Mouse (Mus musculus) midbrain, embryonic 13.5 days (tissue): ENCODE results near the gene Clca3a1. TPM values are rescaled to one million over a fixed set of nuclear protein-coding genes. Genes with fewer than 3 reads are reported as not detected.
A peak's percentile ranks its signal among the peaks of the same experiment; 100 is the strongest.

ENCODE experiments used
- ATAC-seq: fragments of 200-750 bp; cut with Nextera tagmentation; 2 replicates; pipeline ENCODE4 v1.8.0; 2017; ENCODE audit warnings: mild to moderate bottlenecking, moderate TSS enrichment, moderate library complexity
- H3K27ac ChIP-seq: fragments of 300-500 bp; sonication (generic); 2 replicates; pipeline ENCODE4 v1.5.1; 2015; ENCODE audit warnings: inconsistent platforms, mild to moderate bottlenecking, moderate library complexity
- H3K27me3 ChIP-seq: fragments of 300-500 bp; sonication (generic); 2 replicates; pipeline ENCODE4 v1.6.1; 2015; ENCODE audit warnings: mild to moderate bottlenecking, inconsistent platforms
- H3K36me3 ChIP-seq: fragments of 300-500 bp; sonication (generic); 2 replicates; pipeline ENCODE4 v1.6.1; 2015; ENCODE audit warnings: mild to moderate bottlenecking, inconsistent platforms
- H3K4me1 ChIP-seq: fragments of 300-500 bp; sonication (generic); replicated peaks from 2 replicates; pipeline ENCODE4 v1.6.1; 2015; ENCODE audit warnings: inconsistent platforms
- H3K4me2 ChIP-seq: fragments of 300-500 bp; sonication (generic); replicated peaks from 2 replicates; pipeline ENCODE4 v1.6.1; 2015; ENCODE audit warnings: moderate library complexity, mild to moderate bottlenecking, inconsistent platforms
- H3K4me3 ChIP-seq: fragments of 300-500 bp; sonication (generic); replicated peaks from 2 replicates; pipeline ENCODE4 v1.5.1; 2015; ENCODE audit warnings: mild to moderate bottlenecking, inconsistent platforms
- H3K9ac ChIP-seq: fragments of 300-500 bp; sonication (generic); replicated peaks from 2 replicates; pipeline ENCODE4 v1.6.1; 2015; ENCODE audit warnings: mild to moderate bottlenecking, inconsistent platforms
- H3K9me3 ChIP-seq: fragments of 300-500 bp; sonication (generic); 2 replicates; pipeline ENCODE4 v1.6.1; 2016; ENCODE audit warnings: mild to moderate bottlenecking, inconsistent platforms
- WGBS: fragments of 180-500 bp; shearing (Covaris S2); methylation state at CpG from one replicate; pipeline ENCODE4 v1.1.7; 2015; 5-methylcytosine and 5-hydroxymethylcytosine counted together
- polyA plus RNA-seq: library from polyadenylated mRNA; unstranded; fragments of >200 nt; fragmentation: Nextera tagmentation; extraction: Ambion mirVana; gene quantifications from 2 replicates; pipeline ENCODE4 v1.2.1, GENCODE M21; 2015

The Clca3a1 gene
- polyA plus RNA-seq, 1 experiment from 2014 or later = 0.17 TPM

- Histone ChIP-seq H3K4me3 (no peak overlapping the region), H3K4me2 (no peak overlapping the region), H3K36me3 (peaks cover 54% of the 10 kb centered on the region), H3K9me3 (no peaks in the 10 kb centered on the region), H3K27ac (no peak overlapping the region), H3K9ac (no peak overlapping the region), H3K4me1 (0 out of 2 replicates have a peak, but pooled peaks cover 4% of the 10 kb centered on the region), H3K27me3 (no peaks in the 10 kb centered on the region)
- WGBS = 65% methylated on average over 3 of the region's 3 CpGs
- ATAC-seq = peak; percentile 58; the same call in 1 of the 2 replicates
Measured at GRCm38 (mm10) chr3:144692052-144692451, 68.7 kb downstream of the Clca3a1 start.

GRCm38 (mm10) chr3:144689236-144689635, 71.5 kb downstream of the Clca3a1 start:
- Histone ChIP-seq H3K9me3 (no peaks in the 10 kb centered on the region), H3K36me3 (peaks cover 47% of the 10 kb centered on the region), H3K4me2 (no peak overlapping the region), H3K4me3 (no peak overlapping the region), H3K27ac (no peak overlapping the region), H3K9ac (no peak overlapping the region), H3K27me3 (no peaks in the 10 kb centered on the region), H3K4me1 (0 out of 2 replicates have a peak, but pooled peaks cover 4% of the 10 kb centered on the region)
- ATAC-seq = peak; percentile 81
- WGBS = 10% methylated on average over 11 of the region's 11 CpGs

- Histone ChIP-seq H3K4me2 (no peak overlapping the region), H3K27ac (no peak overlapping the region), H3K9ac (no peak overlapping the region), H3K27me3 (no peaks in the 10 kb centered on the region), H3K9me3 (no peaks in the 10 kb centered on the region), H3K36me3 (peaks cover 43% of the 10 kb centered on the region), H3K4me3 (no peak overlapping the region), H3K4me1 (0 out of 2 replicates have a peak, but pooled peaks cover 4% of the 10 kb centered on the region)
- no peak for ATAC-seq
- 80% methylated on average over 8 of the region's 8 CpGs for WGBS
Measured at GRCm38 (mm10) chr3:144688284-144688683, 72.5 kb downstream of the Clca3a1 start.

- Histone ChIP-seq H3K27me3 (no peaks in the 10 kb centered on the region), H3K27ac (no peak overlapping the region), H3K9ac (no peak overlapping the region), H3K4me2 (no peak overlapping the region), H3K36me3 (peaks cover 42% of the 10 kb centered on the region), H3K9me3 (no peaks in the 10 kb centered on the region), H3K4me3 (no peak overlapping the region), H3K4me1 (0 out of 2 replicates have a peak, but pooled peaks cover 4% of the 10 kb centered on the region)
- ATAC-seq = no peak
- 92% methylated on average over 9 of the region's 9 CpGs for WGBS
Measured at GRCm38 (mm10) chr3:144687618-144688017, 73.2 kb downstream of the Clca3a1 start.

GRCm38 (mm10) chr3:144686146-144686545, 74.6 kb downstream of the Clca3a1 start:
- no peak overlapping the region for H3K4me3 ChIP-seq
- H3K9ac ChIP-seq = no peak overlapping the region
- 92% methylated on average over 5 of the region's 5 CpGs for WGBS
- no peaks in the 10 kb centered on the region for H3K9me3 ChIP-seq
- peaks cover 37% of the 10 kb centered on the region for H3K36me3 ChIP-seq
- peak; percentile 51; the same call in 1 of the 2 replicates for ATAC-seq
- no peak overlapping the region for H3K4me2 ChIP-seq
- H3K27ac ChIP-seq = no peak overlapping the region
- H3K27me3 ChIP-seq = no peaks in the 10 kb centered on the region
- H3K4me1 ChIP-seq = 0 out of 2 replicates have a peak, but pooled peaks cover 4% of the 10 kb centered on the region

- Histone ChIP-seq H3K27me3 (no peaks in the 10 kb centered on the region), H3K27ac (no peak overlapping the region), H3K4me1 (no peaks in the 10 kb centered on the region), H3K9ac (no peak overlapping the region), H3K4me3 (no peak overlapping the region), H3K4me2 (no peak overlapping the region), H3K9me3 (no peaks in the 10 kb centered on the region), H3K36me3 (peaks cover 32% of the 10 kb centered on the region)
- no peak for ATAC-seq
- WGBS = 93% methylated on average over 12 of the region's 12 CpGs
Measured at GRCm38 (mm10) chr3:144683136-144683814, 77.5 kb downstream of the Clca3a1 start.

- Histone ChIP-seq H3K27ac (no peak overlapping the region), H3K4me1 (no peaks in the 10 kb centered on the region), H3K9me3 (no peaks in the 10 kb centered on the region), H3K4me2 (no peak overlapping the region), H3K4me3 (no peak overlapping the region), H3K36me3 (peaks cover 24% of the 10 kb centered on the region), H3K9ac (no peak overlapping the region), H3K27me3 (no peaks in the 10 kb centered on the region)
- 88% methylated on average over 5 of the region's 5 CpGs for WGBS
- ATAC-seq = no peak
Measured at GRCm38 (mm10) chr3:144681542-144681941, 79.2 kb downstream of the Clca3a1 start.

GRCm38 (mm10) chr3:144679701-144680159, 81.0 kb downstream of the Clca3a1 start:
- WGBS = 89% methylated on average over 8 of the region's 8 CpGs
- H3K4me2 ChIP-seq = no peak overlapping the region
- no peaks in the 10 kb centered on the region for H3K27me3 ChIP-seq
- H3K36me3 ChIP-seq = peaks cover 12% of the 10 kb centered on the region
- H3K27ac ChIP-seq = no peak overlapping the region
- H3K4me3 ChIP-seq = no peak overlapping the region
- H3K4me1 ChIP-seq = no peaks in the 10 kb centered on the region
- no peaks in the 10 kb centered on the region for H3K9me3 ChIP-seq
- no peak for ATAC-seq
- H3K9ac ChIP-seq = no peak overlapping the region

Other genes with a start within 250 kb of the Clca3a1 start
- gene Hs2st1, start 190.8 kb downstream of the Clca3a1 start, polyA plus RNA-seq = 13.9 and 17.4 TPM in 2 replicates
- 518 and 526 TPM in 2 replicates for gene Selenof, start 190.7 kb downstream of the Clca3a1 start, polyA plus RNA-seq
- gene Sh3glb1, start 40.6 kb downstream of the Clca3a1 start, polyA plus RNA-seq = 98.1 and 99.6 TPM in 2 replicates
- not detected in 2 replicates for gene Clca3a2, start 58.5 kb upstream of the Clca3a1 start, polyA plus RNA-seq
- 0.05 TPM in 1 of 2 replicates, not detected in the other for gene Clca3b, start 88.4 kb upstream of the Clca3a1 start, polyA plus RNA-seq
- gene Clca4b, start 171.6 kb upstream of the Clca3a1 start, polyA plus RNA-seq = not detected in 2 replicates
- gene Clca4a, start 214.1 kb upstream of the Clca3a1 start, polyA plus RNA-seq = not detected in 2 replicates